Mouse (Mus musculus) cerebellum, postnatal 25 days (tissue): Measurements from ENCODE around the gene Timm23.
A peak's percentile ranks its signal among the peaks of the same experiment; 100 is the strongest.
"Not testable (repeated sequence)": the region's sequence is repeated elsewhere in the genome, so short reads cannot be mapped to it uniquely, and the experiment has no call there.

Experiments
- DNase-seq, 2 experiments: peaks; one replicate each; pipeline ENCODE4 v3.0.0; 2021; ENCODE audit warnings: mixed read lengths in 2 of 2

Timm23 gene

DNA sequence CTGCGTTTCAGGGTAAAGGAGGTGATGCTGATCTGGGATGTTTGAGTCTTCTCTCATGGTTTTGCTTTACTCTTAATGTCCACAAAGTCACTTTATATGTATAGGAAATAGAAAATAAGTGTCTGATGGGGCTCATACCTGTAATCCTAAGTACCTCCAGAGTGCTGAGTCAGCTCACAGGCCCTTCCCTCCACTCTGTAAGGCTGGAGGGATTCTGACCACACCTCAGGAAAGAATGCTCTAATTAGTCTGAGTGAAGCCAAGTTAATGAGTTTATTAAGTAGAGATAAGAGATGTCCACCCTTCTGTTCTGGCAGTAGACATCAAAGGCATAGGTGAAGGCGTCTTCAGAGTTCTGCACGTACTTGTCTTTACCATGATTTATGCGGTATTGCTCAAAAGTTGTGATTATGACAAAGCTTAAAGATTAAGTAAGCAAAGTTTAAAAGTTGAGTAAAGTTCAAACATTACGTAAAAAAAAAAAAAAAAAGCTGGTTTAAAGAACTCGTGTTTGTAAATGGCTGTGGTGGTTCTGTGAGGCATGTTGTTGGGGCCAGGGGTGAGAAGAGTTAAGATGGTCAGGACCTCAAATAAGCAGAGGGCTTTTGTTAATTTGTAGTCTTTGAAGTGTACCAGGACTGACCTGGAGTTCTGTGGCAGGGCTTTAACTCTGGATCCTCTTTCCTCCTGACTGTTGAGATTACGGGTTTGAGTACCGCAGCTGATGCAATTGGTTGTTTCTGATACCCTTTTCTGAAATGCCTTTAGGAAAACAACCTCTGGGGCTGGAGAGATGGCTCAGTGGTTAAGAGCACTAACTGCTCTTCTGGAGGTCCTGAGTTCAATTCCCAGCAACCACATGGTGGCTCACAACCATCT, 37.3 kb downstream of the Timm23 start:
- no peak for DNase-seq

DNA sequence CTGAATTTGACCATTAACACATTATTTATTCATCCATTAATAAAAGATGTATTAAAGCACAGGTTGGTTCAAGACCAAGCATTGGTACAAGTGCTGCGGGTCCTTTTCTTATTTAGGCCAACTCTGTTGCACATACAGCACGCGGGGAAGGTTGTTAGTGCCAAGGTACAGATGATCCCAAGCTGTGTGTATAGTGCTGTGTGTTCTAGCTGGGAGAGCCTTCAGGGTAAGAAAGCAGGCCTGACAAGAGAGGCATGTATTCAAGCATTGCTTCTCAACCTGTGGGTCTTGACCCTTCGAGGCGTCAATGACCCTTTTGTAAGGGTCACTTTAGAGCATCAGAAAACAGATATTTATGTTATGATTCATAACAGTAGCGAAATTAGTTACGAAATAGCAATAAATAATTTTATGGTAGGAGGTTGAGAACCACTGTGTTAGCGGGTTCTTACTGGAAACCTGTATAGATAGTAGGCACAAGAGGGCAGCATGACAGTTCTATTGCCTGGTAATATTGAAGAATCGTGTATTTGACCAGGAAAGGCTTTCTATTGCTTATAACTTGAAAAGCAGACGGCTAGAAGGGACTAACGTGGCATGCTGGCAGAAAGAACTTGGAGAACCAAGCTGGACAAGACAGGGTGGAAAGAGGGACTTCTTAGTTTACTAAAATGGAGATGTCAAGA, 38.4 kb downstream of the Timm23 start:
- DNase-seq: no peak

DNA sequence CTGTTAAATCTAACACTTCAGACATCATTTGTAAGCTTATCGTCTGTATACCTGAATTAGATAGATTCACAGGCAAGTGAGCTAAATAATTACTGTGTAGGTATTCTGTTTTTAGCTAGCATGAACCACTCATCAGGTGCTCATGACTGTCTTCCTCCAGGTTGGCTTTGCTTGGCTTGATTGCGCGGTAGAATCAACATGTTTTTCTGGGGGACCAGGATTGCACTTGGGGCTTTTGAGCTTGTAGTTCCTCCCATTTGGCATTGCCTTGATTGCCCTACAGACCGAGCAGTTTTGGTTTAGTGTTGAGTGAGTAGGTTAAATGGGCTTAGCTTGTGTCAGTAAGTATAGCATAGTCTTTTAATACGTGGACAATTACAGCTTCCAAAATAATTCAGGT, 39.5 kb downstream of the Timm23 start:
- DNase-seq: no peak

DNA sequence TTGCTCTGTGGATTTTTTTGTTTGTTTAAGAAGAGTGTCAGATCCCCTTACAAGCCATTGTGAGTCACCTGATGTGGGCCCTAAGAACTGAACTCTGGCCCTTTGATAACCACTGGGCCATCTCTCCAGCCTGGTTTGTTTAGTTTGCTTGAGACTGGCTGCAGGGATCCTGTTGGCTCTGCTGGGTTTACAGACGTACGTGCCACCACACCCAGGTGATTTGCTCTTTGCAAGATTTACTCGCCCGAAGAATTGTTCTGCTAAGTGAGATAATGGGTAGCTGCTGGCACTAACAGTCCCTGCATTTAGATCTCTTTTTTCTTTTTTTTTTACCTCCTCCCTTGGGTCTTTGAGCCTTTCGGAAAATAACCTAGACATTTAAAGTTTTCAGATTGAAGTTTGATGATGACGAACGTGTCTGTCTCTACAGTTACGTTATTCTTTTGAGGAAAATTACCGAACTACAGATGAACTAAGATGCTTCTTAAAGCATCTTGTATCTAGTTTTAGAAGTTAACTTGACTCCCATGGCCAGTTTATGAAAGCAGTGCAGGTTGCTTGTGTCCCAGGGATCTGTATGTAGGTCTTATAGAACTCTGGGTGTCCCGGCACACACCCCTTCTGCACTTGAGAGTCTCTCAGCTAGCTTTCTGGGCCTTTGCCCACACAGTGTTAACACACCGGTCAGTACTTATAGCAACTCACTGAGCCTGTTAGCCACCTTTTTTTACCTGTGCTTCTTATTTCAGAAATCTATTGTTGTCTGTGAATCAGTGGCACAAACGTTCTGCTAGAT, 40.4 kb downstream of the Timm23 start:
- no peak for DNase-seq

- DNase-seq: peak in 1 of 2 experiments; percentile 12
These were observed 41.1 kb downstream of the Timm23 start for GRCm38 (mm10) chr14:32160563-32160962.

DNA sequence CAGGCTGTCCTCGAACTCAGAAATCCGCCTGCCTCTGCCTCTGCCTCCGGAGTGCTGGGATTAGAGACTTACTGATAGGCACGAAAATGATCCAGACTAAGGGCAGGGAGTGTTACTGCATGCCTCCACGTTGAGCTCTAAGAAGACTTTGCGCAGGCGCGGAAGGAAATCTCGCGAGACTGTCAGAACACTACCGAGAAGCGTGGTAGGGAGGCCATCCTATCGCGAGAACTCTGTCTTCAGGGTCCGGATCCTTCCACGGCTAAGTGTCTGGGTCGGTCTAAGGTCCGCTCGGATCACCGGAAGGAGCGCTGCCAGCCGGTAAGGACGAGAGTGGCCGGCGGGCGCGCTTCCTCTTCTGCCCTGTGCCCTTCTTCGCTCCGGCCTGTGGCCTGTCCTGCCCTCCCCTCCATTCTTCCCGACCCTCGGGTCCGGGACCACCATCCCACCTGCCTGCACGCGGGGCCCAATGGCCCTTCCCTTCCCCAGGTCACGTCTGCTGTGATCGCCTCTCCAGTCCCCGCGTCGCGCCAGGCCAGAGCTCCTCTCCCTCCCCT, 41.9 kb downstream of the Timm23 start, which contains the start of gene Ncoa4:
Ncoa4 (plus strand) TSS at position 176 of the 557 bp plus-strand sequence.
- peak; percentile 98 to 99 for DNase-seq

- no peak for DNase-seq
These were observed 42.5 kb downstream of the Timm23 start for GRCm38 (mm10) chr14:32159150-32159670.

- DNase-seq: no peak
These were observed 46.9 kb downstream of the Timm23 start for GRCm38 (mm10) chr14:32154758-32155157.

DNA sequence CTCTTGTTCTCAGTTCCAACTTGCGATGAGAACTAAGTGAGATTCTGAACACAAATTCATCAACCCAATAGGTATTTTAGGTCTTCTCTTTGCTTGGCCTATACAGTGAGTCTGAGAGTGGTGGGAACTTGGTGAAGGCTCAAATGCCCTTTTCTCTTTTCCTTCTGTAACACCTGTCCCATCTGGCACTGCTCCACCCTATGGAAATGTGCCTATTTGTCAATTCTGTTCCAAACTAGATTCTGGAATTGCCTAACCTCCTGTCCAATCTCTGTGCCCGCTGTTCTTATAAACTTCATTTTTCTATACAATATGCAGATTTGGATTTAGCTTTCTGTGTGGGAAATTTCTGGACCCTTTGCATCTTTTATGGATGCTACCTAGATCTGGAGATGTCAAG, 48.5 kb downstream of the Timm23 start:
- peak in 1 of 2 experiments; percentile 12 for DNase-seq

DNA sequence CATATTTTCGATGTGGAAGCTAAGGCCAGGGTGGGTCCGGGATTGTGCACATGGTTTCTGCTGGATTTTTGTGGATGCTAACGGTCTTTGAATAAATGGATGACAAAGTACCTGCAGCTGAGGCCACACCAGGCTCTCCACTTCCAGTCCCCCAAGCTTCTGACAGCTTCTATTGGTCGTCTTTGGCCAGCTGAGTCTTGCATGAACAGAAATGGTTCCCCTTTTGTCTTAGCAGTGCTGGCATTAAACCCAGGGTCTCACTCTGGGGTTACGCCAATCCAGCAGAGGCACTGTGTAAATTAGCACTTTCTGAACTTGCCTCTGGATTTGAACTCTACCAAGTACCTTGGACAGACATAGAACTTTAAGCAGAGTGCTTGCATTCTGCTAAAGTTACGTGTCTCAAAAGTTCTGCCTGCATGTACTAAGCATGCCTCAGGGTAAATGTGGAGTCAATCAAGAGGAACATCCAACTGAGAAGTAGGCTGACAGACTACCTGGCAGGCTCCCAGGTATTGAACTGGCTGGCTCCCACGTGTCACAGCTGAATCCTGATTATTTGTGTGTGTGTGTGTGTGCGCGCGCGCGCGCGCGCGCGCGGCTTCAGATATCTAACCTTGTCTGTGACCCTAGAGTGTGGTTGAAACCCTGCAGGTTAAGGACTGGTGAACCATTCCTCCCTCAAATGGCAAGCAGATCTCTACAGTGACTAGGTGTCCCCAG, 49.3 kb downstream of the Timm23 start:
- no peak for DNase-seq

GRCm38 (mm10) chr14:32150872-32151271, 50.8 kb downstream of the Timm23 start:
- DNase-seq: no peak

GRCm38 (mm10) chr14:32146578-32146977, 55.1 kb downstream of the Timm23 start:
- no peak for DNase-seq

GRCm38 (mm10) chr14:32145809-32146511, 55.7 kb downstream of the Timm23 start:
- DNase-seq: no peak

- DNase-seq: no peak
These were observed 56.3 kb downstream of the Timm23 start for GRCm38 (mm10) chr14:32145401-32145800.

GRCm38 (mm10) chr14:32144734-32145133, 57.0 kb downstream of the Timm23 start:
- DNase-seq: no peak

DNA sequence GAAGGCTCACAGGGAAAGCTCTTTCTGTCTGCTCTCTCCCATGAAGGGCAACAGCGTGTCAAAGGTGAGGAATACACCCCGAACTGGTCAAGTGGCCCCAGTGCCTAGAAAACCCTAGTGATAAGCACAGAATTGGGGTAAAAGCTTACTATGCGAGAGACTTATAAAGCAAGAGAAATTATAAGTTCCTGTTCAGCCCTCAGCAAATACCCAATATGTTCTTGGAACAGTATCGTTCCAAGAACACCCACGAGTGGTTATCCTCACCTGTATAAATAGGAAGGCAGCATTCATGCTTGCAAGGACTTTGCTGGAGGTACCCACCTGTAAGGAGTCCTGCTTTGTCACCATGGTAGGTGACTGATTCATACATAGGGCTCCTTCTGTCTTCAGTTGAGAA, 60.0 kb downstream of the Timm23 start, which contains the start of gene Msmb:
Msmb (plus strand) TSS at position 301 of the 400 bp plus-strand sequence.
- DNase-seq: no peak

GRCm38 (mm10) chr14:32140359-32140965, 61.2 kb downstream of the Timm23 start:
- DNase-seq: no peak

- DNase-seq: not testable (repeated sequence)
These were observed 65.2 kb downstream of the Timm23 start for GRCm38 (mm10) chr14:32136467-32136866.

- DNase-seq: no peak
These were observed 67.4 kb downstream of the Timm23 start for GRCm38 (mm10) chr14:32134293-32134692.

GRCm38 (mm10) chr14:32131836-32132235, 69.9 kb downstream of the Timm23 start:
- no peak for DNase-seq
